Mouse (Mus musculus): ENCODE results near the gene Ubqln1. TPM values are rescaled to one million over a fixed set of nuclear protein-coding genes. Genes with fewer than 3 reads are reported as not detected.

The Ubqln1 gene
- polyA plus RNA-seq, 2 experiments: 28.6 to 28.8 TPM

GRCm38 (mm10) chr13:58213801-58214200 is 1.7 kb downstream of the Ubqln1 start:
- no peaks in the 10 kb centered on the region for H3K27me3 ChIP-seq (ENCODE audit: control insufficient read depth, insufficient read depth, low read length)
- peak overlapping the region; percentile 97; the same call in 1 of the 2 replicates for H3K9ac ChIP-seq (replicated peaks)
- DNase-seq (ENCODE audit: low read depth in 3 of 3, low spot score in 3 of 3) (no peak), ATAC-seq (ENCODE audit: insufficient read depth) (no peak)
- TF ChIP-seq EP300 (IDR thresholded peaks at IDR 0.05; ENCODE audit: low read depth): no peak
- no peak for TF ChIP-seq CTCF (IDR thresholded peaks at IDR 0.05; ENCODE audit: low read depth)
- WGBS (ENCODE audit: insufficient replicate concordance): 69% methylated on average over 8 of the region's 8 CpGs
- H3K27ac ChIP-seq: no peak overlapping the region
- peak overlapping the region in 1 of 2 experiments; percentile 98; a peak in 2 of 4 replicates for H3K4me3 ChIP-seq (ENCODE audit: insufficient read depth in 1 of 2, low read depth in 2 of 2, low read length in 2 of 2)
- H3K4me2 ChIP-seq (ENCODE audit: low read depth): peak overlapping the region; percentile 90
- peaks cover 3% of the 10 kb centered on the region for H3K36me3 ChIP-seq (replicated peaks; ENCODE audit: control insufficient read depth, insufficient read depth, low read depth)
- peaks cover 15 to 21% of the 10 kb centered on the region in 2 experiments for H3K4me1 ChIP-seq (replicated peaks; ENCODE audit: control insufficient read depth in 2 of 2, insufficient read depth in 2 of 2, low read length in 1 of 2)
- no peaks in the 10 kb centered on the region for H3K9me3 ChIP-seq (ENCODE audit: control insufficient read depth, low read length)

GRCm38 (mm10) chr13:58212530-58212929 is 2.9 kb downstream of the Ubqln1 start:
- ATAC-seq (ENCODE audit: insufficient read depth) (no peak), DNase-seq (ENCODE audit: low read depth in 3 of 3, low spot score in 3 of 3) (no peak)
- H3K27me3 ChIP-seq (ENCODE audit: control insufficient read depth, insufficient read depth, low read length): no peaks in the 10 kb centered on the region
- no peak overlapping the region for H3K27ac ChIP-seq
- H3K4me3 ChIP-seq (ENCODE audit: insufficient read depth in 1 of 2, low read depth in 2 of 2, low read length in 2 of 2): no peak overlapping the region
- 56% methylated on average over 2 of the region's 2 CpGs for WGBS (ENCODE audit: insufficient replicate concordance)
- H3K4me1 ChIP-seq (replicated peaks; ENCODE audit: control insufficient read depth in 2 of 2, insufficient read depth in 2 of 2, low read length in 1 of 2): peaks cover 15 to 21% of the 10 kb centered on the region in 2 experiments
- no peak overlapping the region for H3K4me2 ChIP-seq (ENCODE audit: low read depth)
- no peak for TF ChIP-seq CTCF (IDR thresholded peaks at IDR 0.05; ENCODE audit: low read depth)
- no peak for TF ChIP-seq EP300 (IDR thresholded peaks at IDR 0.05; ENCODE audit: low read depth)
- no peak overlapping the region for H3K9ac ChIP-seq (replicated peaks)
- H3K9me3 ChIP-seq (ENCODE audit: control insufficient read depth, low read length): no peaks in the 10 kb centered on the region
- H3K36me3 ChIP-seq (replicated peaks; ENCODE audit: control insufficient read depth, insufficient read depth, low read depth): peaks cover 3% of the 10 kb centered on the region

GRCm38 (mm10) chr13:58210441-58210840 is 5.0 kb downstream of the Ubqln1 start:
- Histone ChIP-seq H3K4me1 (replicated peaks; ENCODE audit: control insufficient read depth in 2 of 2, insufficient read depth in 2 of 2, low read length in 1 of 2) (peaks cover 12 to 21% of the 10 kb centered on the region in 2 experiments), H3K9me3 (ENCODE audit: control insufficient read depth, low read length) (no peaks in the 10 kb centered on the region), H3K27ac (no peak overlapping the region), H3K9ac (replicated peaks) (no peak overlapping the region), H3K27me3 (ENCODE audit: control insufficient read depth, insufficient read depth, low read length) (no peaks in the 10 kb centered on the region), H3K4me3 (ENCODE audit: insufficient read depth in 1 of 2, low read depth in 2 of 2, low read length in 2 of 2) (no peak overlapping the region), H3K36me3 (replicated peaks; ENCODE audit: control insufficient read depth, insufficient read depth, low read depth) (peaks cover 3% of the 10 kb centered on the region), H3K4me2 (ENCODE audit: low read depth) (no peak overlapping the region)
- WGBS (ENCODE audit: insufficient replicate concordance): 62% methylated on average over 5 of the region's 5 CpGs
- ATAC-seq (ENCODE audit: insufficient read depth) (no peak), DNase-seq (ENCODE audit: low read depth in 3 of 3, low spot score in 3 of 3) (no peak)
- no peak for TF ChIP-seq EP300 (IDR thresholded peaks at IDR 0.05; ENCODE audit: low read depth)
- no peak for TF ChIP-seq CTCF (IDR thresholded peaks at IDR 0.05; ENCODE audit: low read depth)

- Histone ChIP-seq H3K27me3 (ENCODE audit: control insufficient read depth, insufficient read depth, low read length) (no peaks in the 10 kb centered on the region), H3K36me3 (replicated peaks; ENCODE audit: control insufficient read depth, insufficient read depth, low read depth) (no peaks in the 10 kb centered on the region), H3K4me2 (ENCODE audit: low read depth) (no peak overlapping the region), H3K9ac (replicated peaks) (no peak overlapping the region), H3K9me3 (ENCODE audit: control insufficient read depth, low read length) (no peaks in the 10 kb centered on the region), H3K4me3 (ENCODE audit: insufficient read depth in 1 of 2, low read depth in 2 of 2, low read length in 2 of 2) (no peak overlapping the region), H3K27ac (no peak overlapping the region), H3K4me1 (replicated peaks; ENCODE audit: control insufficient read depth in 2 of 2, insufficient read depth in 2 of 2, low read length in 1 of 2) (peaks cover 0 to 12% of the 10 kb centered on the region in 2 experiments; a peak in 2 of 4 replicates)
- TF ChIP-seq CTCF (IDR thresholded peaks at IDR 0.05; ENCODE audit: low read depth) (no peak), EP300 (IDR thresholded peaks at IDR 0.05; ENCODE audit: low read depth) (no peak)
- 63% methylated on average over 4 of the region's 4 CpGs for WGBS (ENCODE audit: insufficient replicate concordance)
- no peak for ATAC-seq (ENCODE audit: insufficient read depth)
- DNase-seq (ENCODE audit: low read depth in 3 of 3, low spot score in 3 of 3): no peak
These were observed 9.4 kb downstream of the Ubqln1 start for GRCm38 (mm10) chr13:58206084-58206483.

GRCm38 (mm10) chr13:58204986-58205385 is 10.5 kb downstream of the Ubqln1 start:
- ATAC-seq (ENCODE audit: insufficient read depth): no peak
- TF ChIP-seq EP300 (IDR thresholded peaks at IDR 0.05; ENCODE audit: low read depth) (no peak), CTCF (IDR thresholded peaks at IDR 0.05; ENCODE audit: low read depth) (no peak)
- no peak overlapping the region for H3K27ac ChIP-seq

More at GRCm38 (mm10) chr13:58204986-58205385, 10.5 kb downstream of the Ubqln1 start:
- no peaks in the 10 kb centered on the region for H3K36me3 ChIP-seq (replicated peaks; ENCODE audit: control insufficient read depth, insufficient read depth, low read depth)
- H3K27me3 ChIP-seq (ENCODE audit: control insufficient read depth, insufficient read depth, low read length): no peaks in the 10 kb centered on the region
- H3K4me1 ChIP-seq (replicated peaks; ENCODE audit: control insufficient read depth in 2 of 2, insufficient read depth in 2 of 2, low read length in 1 of 2): peaks cover 0 to 11% of the 10 kb centered on the region in 2 experiments; a peak in 2 of 4 replicates
- no peak for DNase-seq (ENCODE audit: low read depth in 3 of 3, low spot score in 3 of 3)
- WGBS (ENCODE audit: insufficient replicate concordance): 26% methylated on average over 4 of the region's 4 CpGs
- H3K9me3 ChIP-seq (ENCODE audit: control insufficient read depth, low read length): no peaks in the 10 kb centered on the region
- H3K4me3 ChIP-seq (ENCODE audit: insufficient read depth in 1 of 2, low read depth in 2 of 2, low read length in 2 of 2): no peak overlapping the region
- no peak overlapping the region for H3K9ac ChIP-seq (replicated peaks)
- H3K4me2 ChIP-seq (ENCODE audit: low read depth): no peak overlapping the region
